Mouse (Mus musculus) heart, postnatal 0 days (tissue): ENCODE results near the gene Dock1.

ENCODE experiments used
- CTCF ChIP-seq: IDR thresholded peaks from 2 replicates; pipeline ENCODE4 v1.5.1; 2016; ENCODE audit warnings: antibody characterized with exemption, control low read depth, low read depth
- EP300 ChIP-seq: IDR thresholded peaks from 2 replicates; pipeline ENCODE4 v1.6.1; 2016; ENCODE audit warnings: antibody characterized with exemption, low read depth

DNA sequence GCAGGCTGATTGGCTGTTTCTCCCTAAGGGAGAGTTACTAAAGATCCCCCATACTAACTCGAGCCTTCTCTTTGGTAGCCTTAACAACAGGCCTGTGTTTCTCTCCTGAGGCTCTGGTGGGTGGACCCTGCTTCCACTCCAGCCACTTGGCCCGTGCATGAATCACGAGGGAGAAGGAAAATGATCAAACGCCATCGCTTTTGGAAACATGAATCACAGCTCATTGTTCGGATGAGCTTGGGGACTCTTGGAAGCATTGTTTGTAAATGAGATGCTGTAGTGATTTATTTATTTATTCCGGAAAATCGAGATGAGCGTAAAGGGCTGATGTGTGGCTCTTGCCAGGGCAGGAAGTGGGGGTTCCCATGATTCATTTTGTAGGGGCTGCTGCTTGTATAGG, 3.5 kb downstream of the Dock1 start:
- TF ChIP-seq EP300 (no peak), CTCF (no peak)
